Mouse (Mus musculus) MEL (cell line): ENCODE results near the gene Rbsn.

Source experiments
- CTCF ChIP-seq, 3 experiments: IDR thresholded peaks in 2 of 3; conservative IDR thresholded peaks in 1 of 3; 2 replicates each; pipeline ENCODE4 v1.5.1; 2011 to 2012; ENCODE audit warnings: low read length in 3 of 3, low read depth in 2 of 3, mild to moderate bottlenecking in 2 of 3, improper control_type of control experiment in 1 of 3, inconsistent platforms in 1 of 3, mixed read lengths in 1 of 3, moderate library complexity in 1 of 3; ENCODE audit not compliant: control insufficient read depth in 1 of 3, insufficient read depth in 1 of 3, poor library complexity in 1 of 3, severe bottlenecking in 1 of 3
- GATA1 ChIP-seq: IDR thresholded peaks from 2 replicates; pipeline ENCODE4 v1.6.1; 2011; ENCODE audit warnings: low read depth, low read length, improper control_type of control experiment
- HCFC1 ChIP-seq: IDR thresholded peaks from 2 replicates; pipeline ENCODE4 v1.6.1; 2012; ENCODE audit warnings: low read depth, mild to moderate bottlenecking, inconsistent platforms, low read length, improper control_type of control experiment, moderate library complexity
- MEF2A ChIP-seq: IDR thresholded peaks from 2 replicates; pipeline ENCODE4 v1.6.1; 2014; ENCODE audit warnings: low read depth, mild to moderate bottlenecking, inconsistent platforms, low read length, improper control_type of control experiment; ENCODE audit not compliant: poor library complexity, insufficient replicate concordance, severe bottlenecking; ENCODE audit errors: extremely low read depth
- MYC ChIP-seq: IDR thresholded peaks from 2 replicates; pipeline ENCODE4 v1.6.1; 2011; ENCODE audit warnings: low read depth, mild to moderate bottlenecking, low read length, improper control_type of control experiment, moderate library complexity
- POLR2A ChIP-seq, 2 experiments: IDR thresholded peaks; 2 replicates each; pipeline ENCODE4 v1.6.1; 2011 to 2012; ENCODE audit warnings: low read length in 2 of 2, mild to moderate bottlenecking in 2 of 2, control low read depth in 1 of 2, improper control_type of control experiment in 1 of 2, low read depth in 1 of 2, moderate library complexity in 1 of 2; ENCODE audit not compliant: control insufficient read depth in 1 of 2, insufficient read depth in 1 of 2, poor library complexity in 1 of 2
- POLR2AphosphoS2 ChIP-seq: IDR thresholded peaks from 2 replicates; pipeline ENCODE4 v1.6.1; 2011; ENCODE audit warnings: low read length, improper control_type of control experiment
- RCOR1 ChIP-seq: IDR thresholded peaks from 2 replicates; pipeline ENCODE4 v1.6.1; 2012; ENCODE audit warnings: low read depth, mild to moderate bottlenecking, inconsistent platforms, low read length, improper control_type of control experiment
- ZKSCAN1 ChIP-seq: IDR thresholded peaks from 2 replicates; pipeline ENCODE4 v1.6.1; 2012; ENCODE audit warnings: low read depth, mild to moderate bottlenecking, inconsistent platforms, low read length, improper control_type of control experiment, moderate library complexity

- TF ChIP-seq MYC: no peak
- TF ChIP-seq POLR2A (IDR thresholded peaks at IDR 0.05; ENCODE audit: control insufficient read depth in 1 of 2, insufficient read depth in 1 of 2, low read depth in 1 of 2, low read length in 2 of 2, poor library complexity in 1 of 2): no peak
- TF ChIP-seq ZKSCAN1: no peak
- TF ChIP-seq GATA1: no peak
- no peak for TF ChIP-seq MEF2A
- no peak for TF ChIP-seq POLR2AphosphoS2
- TF ChIP-seq CTCF (IDR thresholded peaks at IDR 0.05 in 2 of 3, conservative IDR thresholded peaks at IDR 0.05 in 1 of 3; ENCODE audit: control insufficient read depth in 1 of 3, insufficient read depth in 1 of 3, low read depth in 2 of 3, low read length in 3 of 3, poor library complexity in 1 of 3, severe bottlenecking in 1 of 3): no peak
- TF ChIP-seq HCFC1: no peak
- no peak for TF ChIP-seq RCOR1
Measured at GRCm38 (mm10) chr6:92231762-92232161, 17.0 kb upstream of the Rbsn start.
